Mouse (Mus musculus) heart, postnatal 0 days (tissue): Measurements from ENCODE around the gene Zer1.
A peak's percentile ranks its signal among the peaks of the same experiment; 100 is the strongest.

Source experiments
- CTCF ChIP-seq: IDR thresholded peaks from 2 replicates; pipeline ENCODE4 v1.5.1; 2016; ENCODE audit warnings: antibody characterized with exemption, control low read depth, low read depth
- EP300 ChIP-seq: IDR thresholded peaks from 2 replicates; pipeline ENCODE4 v1.6.1; 2016; ENCODE audit warnings: antibody characterized with exemption, low read depth

- TF ChIP-seq CTCF (peak; percentile 75), EP300 (no peak)
Observed at GRCm38 (mm10) chr2:30128789-30129188, 4.4 kb upstream of the Zer1 start.
